Mouse (Mus musculus) gastrocnemius, postnatal 36 days (tissue): Measurements from ENCODE around the gene AY358078. TPM values are rescaled to one million over a fixed set of nuclear protein-coding genes. Genes with fewer than 3 reads are reported as not detected.
"Not testable (repeated sequence)": the region's sequence is repeated elsewhere in the genome, so short reads cannot be mapped to it uniquely, and the experiment has no call there.

Experiments used
- DNase-seq, 2 experiments: peaks; one replicate each; pipeline ENCODE4 v3.0.0; 2022
- intact Hi-C: fragments of 180-260 bp; cut with DNase I; formaldehyde crosslinking; loops from one replicate; pipeline ENCODE4 v1.15.1; 2025
- long read RNA-seq, 2 experiments: library from polyadenylated mRNA; stranded (forward); transcript quantifications; one replicate each; pipeline ENCODE4 v2.0.0; 2021
- total RNA-seq, 2 experiments: library from RNA; stranded (reverse); gene quantifications; 2 replicates each; pipeline ENCODE4 v1.2.3; 2021

AY358078 gene
- total RNA-seq = not detected
- long read RNA-seq, experiment 1 = 0 reads
- long read RNA-seq, experiment 2 = 0 reads

DNA sequence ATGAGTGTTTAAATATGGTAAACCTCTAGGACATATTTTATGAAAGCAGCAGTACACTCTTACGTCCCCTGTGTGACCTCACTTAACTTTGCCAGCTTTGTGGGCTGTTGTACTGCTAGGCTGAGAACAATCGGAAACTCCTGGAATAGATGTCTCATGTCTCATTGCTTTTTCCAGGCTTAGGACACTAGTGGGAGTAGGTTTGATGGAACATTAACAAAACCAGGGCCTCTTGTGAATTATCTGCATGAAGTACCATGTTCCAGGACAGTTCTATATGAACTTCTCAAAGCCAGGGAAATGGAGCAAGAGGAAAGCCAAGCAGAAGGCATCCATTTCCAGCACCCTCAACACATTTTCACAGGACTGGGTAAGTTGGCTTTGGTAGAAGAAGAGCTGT is at the start of gene AY358078:
Gene AY358078, plus strand, starts transcription at position 301 of the 400 bp plus-strand sequence.
- DNase-seq = no peak
- intact Hi-C loops = no loop called here

DNA sequence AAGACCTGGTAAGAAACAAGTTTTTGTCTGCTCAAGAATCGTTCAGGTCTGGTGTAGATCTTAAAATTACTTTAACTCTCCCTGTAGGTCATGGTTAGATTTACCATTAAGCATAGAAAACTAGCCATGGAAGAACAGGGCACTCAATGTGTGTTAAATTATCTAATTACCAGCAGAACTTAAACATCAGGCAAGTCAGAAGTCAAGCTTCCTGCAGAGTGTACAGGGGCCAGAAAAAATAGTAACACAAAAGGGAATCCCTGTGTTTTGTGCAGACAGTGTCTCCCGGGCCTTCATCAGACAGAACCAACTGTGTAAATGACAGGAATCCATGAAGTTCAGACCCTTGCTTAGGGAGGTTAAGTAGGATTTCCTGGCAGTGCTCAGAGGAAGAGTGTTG is 43.9 kb upstream of the AY358078 start:
- intact Hi-C loops = no loop called here
- no peak for DNase-seq

DNA sequence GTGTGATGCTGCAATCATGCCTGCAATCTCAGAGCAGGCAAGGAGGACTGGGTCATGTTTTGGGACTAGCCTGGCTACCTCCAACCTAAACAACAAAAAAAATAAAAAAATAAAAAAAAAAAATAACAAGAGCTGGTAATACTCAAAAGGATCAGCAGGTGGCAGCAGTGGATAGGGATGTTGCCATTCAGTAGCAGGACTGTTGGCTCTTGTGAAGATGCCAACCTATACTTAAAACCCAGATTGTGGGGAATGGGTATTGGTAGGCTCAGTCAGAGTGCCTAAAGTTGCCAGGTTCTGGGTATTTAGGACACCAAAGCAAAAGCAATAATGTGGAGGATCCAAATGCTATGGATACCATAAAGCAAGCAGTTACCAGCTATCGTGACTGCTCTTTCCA is 28.5 kb upstream of the AY358078 start:
- not testable (repeated sequence) for DNase-seq
- intact Hi-C loops = loop anchor here (10.0 kb wide), 2 partner anchors 53 to 103 kb away; no protein-coding TSS in a partner anchor

DNA sequence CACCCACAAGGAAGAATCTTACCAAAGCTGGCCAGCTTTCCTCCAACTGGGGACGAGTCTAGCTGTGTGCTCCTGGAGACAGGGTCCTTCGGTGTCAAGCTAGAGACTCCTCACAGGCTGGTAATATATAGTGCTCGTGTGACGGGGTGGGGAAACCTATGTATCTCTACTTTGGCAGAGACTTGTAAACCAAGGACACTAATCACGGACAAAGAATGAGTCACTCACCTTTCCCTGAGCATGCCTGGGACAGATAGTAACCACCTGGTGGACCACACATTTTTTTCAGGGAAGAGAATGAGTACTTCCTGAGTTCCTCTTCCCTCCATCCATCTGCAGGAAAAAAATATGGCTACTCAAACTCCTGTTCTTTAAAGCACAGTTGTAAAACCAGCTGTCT is 26.4 kb upstream of the AY358078 start, which contains the start of gene Ang4:
Gene Ang4, minus strand, starts transcription at position 101 of the 400 bp plus-strand sequence.
- DNase-seq = no peak
- intact Hi-C loops = loop anchor here (10.0 kb wide), 2 partner anchors 51 to 101 kb away; no protein-coding TSS in a partner anchor

DNA sequence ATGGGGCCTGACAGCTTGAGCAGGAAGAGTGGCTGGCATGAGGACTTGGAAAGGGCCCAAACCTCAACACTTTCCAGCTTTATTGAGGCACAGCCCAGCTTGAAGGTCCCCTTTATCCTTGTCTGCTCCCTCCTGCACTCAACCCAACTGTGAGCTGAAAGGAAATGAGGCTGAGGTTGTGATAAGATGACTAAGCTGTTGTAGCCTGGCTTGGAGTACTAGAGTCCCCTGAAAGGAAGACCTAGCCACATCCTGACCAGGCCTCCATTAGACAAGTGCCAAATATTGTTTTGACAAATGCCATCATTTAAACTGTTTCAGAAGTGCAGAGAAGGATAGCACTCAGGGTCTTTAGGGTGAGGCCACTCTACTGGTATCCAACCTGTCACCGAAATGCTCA is 22.1 kb upstream of the AY358078 start:
- no peak for DNase-seq
- intact Hi-C loops = loop anchor here (10.0 kb wide), 2 partner anchors 47 to 97 kb away; no protein-coding TSS in a partner anchor

DNA sequence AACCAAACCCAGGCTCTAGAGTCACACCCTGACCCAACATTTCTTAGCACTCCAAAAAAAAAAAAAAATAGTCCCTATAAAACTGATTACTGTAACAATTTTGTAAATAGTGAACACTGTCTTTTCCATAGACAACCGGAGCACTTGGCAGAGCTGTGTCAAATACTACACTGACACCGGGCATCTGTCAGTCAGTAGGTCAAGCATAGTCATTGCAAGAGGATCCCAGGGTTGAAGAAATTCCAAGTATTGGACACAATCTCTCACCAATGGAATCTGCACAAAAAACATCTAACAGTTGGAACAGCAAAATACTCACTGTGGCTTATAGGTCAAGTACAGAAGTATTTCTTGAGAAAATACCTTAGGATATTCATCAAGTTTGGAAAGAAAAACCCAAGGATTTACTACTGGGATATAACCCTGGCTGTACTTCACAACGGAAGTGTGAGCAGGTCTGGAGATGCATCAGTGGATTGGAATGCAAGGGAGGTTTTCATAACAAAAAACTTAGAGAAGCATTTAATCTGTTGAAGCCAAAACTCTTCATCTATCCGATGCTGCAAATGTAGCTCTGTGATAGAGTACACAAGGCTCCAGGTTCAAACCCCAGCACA is 20.9 kb upstream of the AY358078 start:
- intact Hi-C loops = loop anchor here (10.0 kb wide), 2 partner anchors 46 to 96 kb away; no protein-coding TSS in a partner anchor
- no peak for DNase-seq

DNA sequence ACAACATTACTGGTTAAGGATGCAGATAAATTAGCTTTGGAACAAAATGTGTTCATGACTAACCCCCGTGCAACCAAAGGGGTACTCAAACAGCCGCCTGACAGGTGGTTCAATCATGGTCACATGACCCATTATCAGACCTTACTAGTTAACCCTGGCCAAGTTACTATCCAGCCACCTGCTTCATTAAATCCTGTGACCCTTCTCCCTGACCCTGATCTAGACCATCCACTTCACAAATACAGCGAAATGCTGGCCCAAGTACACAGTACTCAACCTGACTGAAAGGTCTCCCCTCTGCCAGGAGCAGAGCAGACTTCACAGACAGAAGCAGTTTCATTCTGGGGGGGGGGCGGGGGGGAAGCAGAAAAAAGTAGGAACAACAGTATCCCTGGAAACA is 13.5 kb upstream of the AY358078 start:
- intact Hi-C loops = no loop called here
- no peak for DNase-seq

DNA sequence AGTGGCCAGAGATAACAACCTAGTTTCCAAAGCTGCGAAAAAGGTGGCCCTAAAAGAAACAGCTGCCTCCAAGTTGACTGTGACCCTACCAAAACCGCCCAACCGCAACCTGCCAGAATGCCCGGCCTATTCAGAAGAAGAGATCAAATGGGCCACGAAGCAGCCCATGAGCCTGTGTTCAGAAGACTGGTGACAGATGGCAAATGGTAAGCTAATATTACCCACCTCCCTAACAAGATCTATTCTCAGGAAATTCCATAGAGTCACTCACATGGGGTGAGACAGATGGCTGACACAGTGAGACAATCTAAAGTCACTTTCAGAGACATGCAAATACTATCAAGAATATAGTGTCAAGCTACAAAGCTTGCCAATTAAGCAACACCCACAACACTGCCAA is 12.8 kb upstream of the AY358078 start:
- intact Hi-C loops = no loop called here
- no peak for DNase-seq

DNA sequence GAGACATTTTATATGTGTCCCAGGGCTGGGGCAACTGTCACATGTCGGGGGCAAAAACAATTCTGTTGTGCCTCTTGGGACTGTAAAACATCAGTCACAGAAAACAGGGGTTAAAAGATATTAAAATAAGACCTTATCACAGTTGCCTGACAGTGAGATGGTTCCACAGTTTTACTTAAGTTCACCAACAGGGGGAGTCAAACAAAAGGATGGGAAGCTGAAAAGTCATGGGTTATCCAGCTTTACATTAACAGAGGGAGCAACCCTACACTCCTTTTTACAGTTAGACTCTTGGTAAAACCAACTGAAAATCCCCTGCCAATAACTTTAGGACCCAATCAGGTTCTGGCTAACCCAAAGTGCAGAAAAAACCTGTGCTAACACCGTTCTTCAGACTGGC is 10.7 kb upstream of the AY358078 start:
- no peak for DNase-seq
- intact Hi-C loops = no loop called here

DNA sequence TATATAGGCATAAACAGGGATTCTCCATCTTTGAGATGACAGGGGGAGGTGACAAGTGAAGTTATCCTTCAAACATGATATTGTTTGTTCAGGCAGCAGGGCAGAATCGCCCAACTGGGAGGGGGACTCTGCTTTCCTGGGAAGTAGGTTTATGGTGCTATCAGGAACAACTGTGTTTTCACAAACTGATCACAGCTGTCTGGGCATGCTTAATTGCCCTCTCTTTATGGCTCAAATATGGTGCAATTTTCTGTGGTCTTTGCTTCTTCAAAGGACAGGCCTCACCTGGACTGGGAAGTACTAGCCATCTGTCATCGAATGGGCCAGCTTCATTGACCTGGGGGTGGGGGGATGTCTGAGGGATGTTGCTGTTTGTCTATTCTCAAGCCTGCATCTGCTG is 5.7 kb upstream of the AY358078 start:
- no peak for DNase-seq
- intact Hi-C loops = no loop called here

DNA sequence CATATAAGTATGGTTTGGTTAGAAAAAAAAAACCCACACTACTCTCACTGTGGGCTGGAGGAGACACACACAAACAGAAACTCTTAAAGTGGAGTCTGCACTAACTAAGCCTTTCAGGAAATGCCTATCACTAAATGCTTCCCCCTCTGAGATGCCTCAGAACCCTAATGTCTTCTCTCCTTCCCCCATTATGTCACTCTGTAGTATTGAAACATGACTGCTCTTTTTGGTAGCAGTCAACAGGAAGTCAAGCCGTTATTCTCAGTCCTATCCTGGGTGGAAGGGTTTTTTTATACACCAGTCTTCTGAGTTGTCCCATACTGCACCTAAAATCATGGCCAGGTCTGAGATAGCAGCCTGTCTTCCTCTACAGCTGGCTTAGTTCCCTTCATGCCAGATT is 26.8 kb downstream of the AY358078 start:
- no peak for DNase-seq
- intact Hi-C loops = loop anchor here (10.0 kb wide), 1 partner anchor 52 kb away; the partner anchor contains the start of gene Ang4

DNA sequence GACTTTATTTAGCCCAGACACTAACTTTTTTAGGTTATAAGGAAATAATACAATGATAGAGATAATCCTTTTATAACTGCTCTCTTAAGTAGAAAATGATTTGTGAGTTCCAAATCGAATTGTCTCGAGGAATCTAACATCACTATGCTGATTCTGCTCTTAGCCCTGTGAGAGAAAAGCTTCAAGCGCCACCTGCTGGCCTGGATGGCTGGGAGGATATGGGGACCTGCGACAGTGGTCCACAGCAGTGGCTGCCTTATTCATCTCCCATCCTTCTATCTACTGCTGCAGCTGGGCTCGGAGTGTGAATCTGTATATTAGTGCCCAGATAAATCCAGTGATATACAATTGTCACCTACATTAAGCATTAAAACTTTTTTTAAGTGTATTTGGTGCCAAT is 28.0 kb downstream of the AY358078 start:
- intact Hi-C loops = loop anchor here (10.0 kb wide), 1 partner anchor 53 kb away; the partner anchor contains the start of gene Ang4

DNA sequence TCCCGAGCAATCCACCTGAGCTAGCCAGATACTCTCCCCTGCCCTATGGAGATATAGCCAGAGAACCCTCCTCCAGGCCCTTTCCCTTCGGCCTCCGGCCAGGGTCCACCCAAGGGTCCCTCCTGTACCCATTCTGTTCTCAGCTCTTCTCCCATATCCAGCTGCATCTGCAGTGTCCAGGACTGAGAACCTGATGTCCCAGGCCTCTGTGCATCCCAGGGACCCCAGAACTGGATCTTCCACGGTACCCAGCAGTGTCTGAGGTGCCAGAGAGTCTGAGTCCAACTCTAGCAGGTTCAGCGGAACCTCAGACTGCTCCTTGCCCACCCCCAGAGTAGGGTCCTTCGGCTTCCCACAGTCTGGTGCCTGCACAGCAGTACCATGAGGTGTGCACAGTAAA is 29.3 kb downstream of the AY358078 start:
- intact Hi-C loops = loop anchor here (10.0 kb wide), 1 partner anchor 54 kb away; the partner anchor contains the start of gene Ang4

More for the DNA sequence above, 28.0 kb downstream of the AY358078 start:
- not testable (repeated sequence) for DNase-seq

DNA sequence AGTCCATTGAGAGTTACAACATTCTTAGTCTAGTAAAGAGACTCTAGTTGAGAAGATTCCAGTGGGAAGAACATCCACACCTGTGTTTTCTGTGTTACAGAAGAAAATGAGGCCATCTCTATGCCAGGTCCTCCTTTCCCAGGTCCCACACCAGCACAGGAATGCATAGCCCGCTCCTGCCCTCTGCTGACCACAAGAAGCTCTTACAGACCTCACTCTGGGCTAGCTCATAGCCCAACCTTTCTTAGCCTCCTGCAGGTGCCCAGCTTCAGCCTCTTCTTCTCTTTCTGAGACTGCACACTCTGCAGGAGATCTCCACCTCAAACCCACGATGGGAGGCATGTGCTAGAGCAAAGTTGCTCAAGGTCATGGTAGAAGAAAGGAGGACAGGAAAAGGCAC is 38.6 kb downstream of the AY358078 start:
- intact Hi-C loops, DNase-seq: not testable (repeated sequence)

More for the DNA sequence above, 29.3 kb downstream of the AY358078 start:
- DNase-seq = no peak

DNA sequence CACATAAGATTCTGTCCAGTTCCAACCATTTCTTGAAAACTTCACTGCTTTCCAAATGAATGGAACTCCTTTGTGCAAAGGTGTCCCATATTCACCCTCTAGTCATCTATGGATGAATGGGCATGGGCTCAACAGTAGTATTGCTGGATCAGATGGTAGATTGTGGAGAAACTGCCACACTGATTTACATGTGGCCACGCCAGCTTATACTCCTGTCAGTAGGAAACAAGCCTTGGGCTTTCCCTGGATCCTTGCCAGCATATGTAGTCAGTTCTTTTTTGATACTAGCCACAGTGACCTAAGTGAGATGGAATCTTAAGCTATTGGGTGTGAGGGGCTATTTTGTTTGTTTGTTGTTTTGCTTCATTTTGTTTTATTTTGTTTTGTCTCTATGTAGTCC is 42.4 kb downstream of the AY358078 start:
- no peak for DNase-seq
- intact Hi-C loops = no loop called here

DNA sequence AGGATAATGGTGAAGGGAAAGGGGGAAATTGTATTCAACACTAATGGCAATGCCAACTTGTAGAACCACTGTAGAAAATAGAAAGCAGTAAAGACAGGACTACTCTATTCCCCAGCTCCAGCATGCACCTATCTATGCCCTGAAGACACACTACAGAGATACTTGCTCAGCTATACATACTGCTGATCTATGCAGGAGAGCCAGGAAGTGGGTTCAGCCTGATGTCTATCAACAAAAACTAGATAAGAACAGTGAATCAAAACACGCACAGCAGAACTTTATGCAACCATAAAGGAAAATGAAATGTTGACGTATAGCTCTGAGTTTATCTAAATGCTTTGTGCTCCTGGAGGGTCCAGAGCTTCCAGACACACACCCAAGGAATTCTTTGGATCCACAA is 42.9 kb downstream of the AY358078 start:
- intact Hi-C loops = no loop called here

DNA sequence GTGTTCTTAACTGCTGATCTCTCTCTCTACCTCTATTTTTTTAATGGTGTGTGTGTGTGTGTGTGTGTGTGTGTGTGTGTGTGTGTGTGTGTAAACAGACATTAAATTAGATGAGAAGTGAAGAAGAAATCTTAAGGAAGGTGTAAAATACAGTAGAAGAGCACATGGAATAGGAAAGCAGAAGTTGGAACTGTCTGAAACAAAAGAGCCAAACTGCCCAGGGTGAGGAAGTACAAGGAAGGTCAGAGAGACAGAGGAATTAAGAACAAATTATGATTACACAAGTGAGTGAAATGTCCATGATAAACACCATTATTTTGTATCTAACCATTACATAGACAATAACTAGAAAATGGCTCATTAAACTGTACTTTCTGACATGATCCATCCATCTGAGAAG is 44.0 kb downstream of the AY358078 start:
- intact Hi-C loops = no loop called here
- no peak for DNase-seq

More for the DNA sequence above, 42.9 kb downstream of the AY358078 start:
- DNase-seq = no peak

DNA sequence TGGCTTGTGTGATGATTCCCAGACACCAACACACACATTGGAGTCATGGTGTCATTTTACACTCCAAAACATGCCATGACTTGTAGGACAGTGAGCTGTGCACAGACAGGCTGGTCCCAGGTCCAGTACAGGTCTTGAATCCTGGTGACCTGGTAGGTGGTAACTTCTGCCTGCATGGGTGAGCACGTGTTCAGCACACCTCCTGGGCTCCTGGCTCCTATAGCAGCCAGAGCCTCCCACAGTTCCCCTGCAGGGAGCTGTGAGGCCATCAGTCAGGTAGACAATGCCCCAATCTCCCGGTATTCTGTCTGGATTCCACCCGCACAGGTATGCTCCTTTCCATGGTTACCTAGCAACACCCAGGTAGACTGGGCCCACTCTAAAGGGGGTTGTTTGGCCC is 46.7 kb downstream of the AY358078 start:
- no peak for DNase-seq
- intact Hi-C loops = no loop called here

DNA sequence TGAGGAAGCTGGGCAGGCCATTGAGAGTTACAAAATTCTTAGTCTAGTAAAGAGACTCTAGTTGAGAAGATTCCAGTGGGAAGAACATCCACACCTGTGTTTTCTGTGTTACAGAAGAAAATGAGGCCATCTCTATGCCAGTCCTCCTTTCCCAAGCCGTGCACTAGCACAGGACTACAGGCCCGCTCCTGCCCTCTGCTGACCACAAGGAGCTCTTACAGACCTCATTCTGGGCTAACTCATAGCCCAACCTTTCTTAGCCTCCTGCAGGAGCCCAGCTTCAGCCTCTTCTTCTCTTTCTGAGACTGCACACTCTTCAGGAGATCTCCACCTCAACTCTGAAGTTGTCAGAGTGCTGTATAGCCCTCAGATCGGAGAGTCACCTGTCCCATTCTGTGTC is 51.2 kb downstream of the AY358078 start:
- intact Hi-C loops, DNase-seq: not testable (repeated sequence)

DNA sequence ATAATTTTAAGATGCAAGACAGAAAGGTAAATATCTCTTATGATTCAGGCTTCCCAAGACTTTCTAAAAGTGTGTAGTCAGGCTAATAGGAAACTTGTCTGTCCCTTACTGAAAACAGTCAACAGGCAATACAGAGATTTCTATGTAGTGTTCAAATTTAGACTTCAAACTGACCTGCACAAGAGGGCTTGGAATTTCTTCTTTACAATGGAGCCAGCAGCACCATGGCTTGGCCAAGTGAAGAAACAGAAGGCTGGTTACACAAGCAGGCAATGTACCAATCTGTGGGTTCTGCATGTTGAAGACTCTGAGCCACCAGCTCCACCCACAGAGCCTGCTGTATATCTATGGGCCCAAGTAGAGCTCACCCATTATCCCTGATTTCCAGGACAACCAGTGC is 53.6 kb downstream of the AY358078 start, which contains the start of gene Ear6:
Gene Ear6, plus strand, starts transcription at position 301 of the 400 bp plus-strand sequence.
- intact Hi-C loops = no loop called here
- DNase-seq = no peak

DNA sequence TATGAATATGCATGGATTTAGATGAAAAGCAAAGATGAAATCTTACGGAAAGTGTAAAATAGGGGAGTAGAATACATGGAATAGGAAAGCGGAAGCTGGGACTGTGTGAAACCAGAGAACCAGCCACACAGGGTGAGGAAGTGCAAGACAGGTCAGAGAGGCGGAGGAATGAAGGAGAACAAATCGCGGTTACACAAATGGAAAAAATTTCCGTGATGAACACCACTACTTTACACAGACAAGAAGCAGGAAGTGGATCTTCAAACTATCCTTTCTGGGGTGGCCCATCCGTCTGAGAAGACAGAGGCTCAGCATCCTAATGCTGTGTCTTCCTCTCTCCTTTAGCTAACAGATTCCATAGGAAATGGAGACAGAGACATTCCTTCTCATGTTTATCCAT is 55.4 kb downstream of the AY358078 start:
- DNase-seq, intact Hi-C loops: not testable (repeated sequence)

DNA sequence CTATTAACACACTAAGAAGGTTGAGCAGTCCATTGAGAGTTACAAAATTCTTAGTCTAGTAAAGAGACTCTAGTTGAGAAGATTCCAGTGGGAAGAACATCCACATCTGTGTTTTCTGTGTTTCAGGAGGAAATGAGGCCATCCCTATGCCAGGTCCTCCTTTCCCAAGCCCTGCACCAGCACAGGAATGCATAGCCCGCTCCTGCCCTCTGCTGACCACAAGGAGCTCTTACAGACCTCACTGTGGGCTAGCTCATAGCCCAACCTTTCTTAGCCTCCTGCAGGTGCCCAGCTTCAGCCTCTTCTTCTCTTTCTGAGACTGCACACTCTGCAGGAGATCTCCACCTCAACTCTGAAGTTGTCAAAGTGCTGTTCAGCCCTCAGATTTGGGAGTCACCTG is 63.8 kb downstream of the AY358078 start:
- intact Hi-C loops, DNase-seq: not testable (repeated sequence)
